Mouse (Mus musculus): Measurements from ENCODE around the gene Memo1.

GRCm38 (mm10) chr17:74290198-74290597 is 5.1 kb downstream of the Memo1 start:
- TF ChIP-seq CTCF (IDR thresholded peaks at IDR 0.05; ENCODE audit: extremely low read depth, insufficient read depth, low read length) = no peak
- no peak for TF ChIP-seq POLR2A (IDR thresholded peaks at IDR 0.05; ENCODE audit: extremely low read depth, insufficient read depth, low read length)

Data from cortical plate, adult 2 months (tissue).